Mouse (Mus musculus): ENCODE measurements around the gene Ctnna2.

- TF ChIP-seq CTCF (IDR thresholded peaks at IDR 0.05; ENCODE audit: low read depth, low read length) (no peak), GATA1 (IDR thresholded peaks at IDR 0.05; ENCODE audit: borderline replicate concordance, low read length) (no peak), POLR2AphosphoS5 (IDR thresholded peaks at IDR 0.05; ENCODE audit: insufficient replicate concordance, low read depth, low read length) (no peak), TAL1 (conservative IDR thresholded peaks at IDR 0.05; ENCODE audit: low read depth, low read length) (no peak), GATA2 (IDR thresholded peaks at IDR 0.05; ENCODE audit: borderline replicate concordance, low read depth, low read length) (no peak)
These were observed 116.1 kb downstream of the Ctnna2 start for GRCm38 (mm10) chr6:77863379-77863778.
